Mouse (Mus musculus) heart, adult 9 months (tissue): Measurements from ENCODE around the gene Tas2r137.

Experiments used
- DNase-seq, 2 experiments: peaks; one replicate each; pipeline ENCODE4 v3.0.0; 2022; ENCODE audit warnings: low spot score in 2 of 2

Gene Tas2r137

GRCm38 (mm10) chr6:40490933-40491332 is at the start of gene Tas2r137:
Gene Tas2r137, plus strand, starts transcription at chr6:40491233.
- DNase-seq, result no peak

DNA sequence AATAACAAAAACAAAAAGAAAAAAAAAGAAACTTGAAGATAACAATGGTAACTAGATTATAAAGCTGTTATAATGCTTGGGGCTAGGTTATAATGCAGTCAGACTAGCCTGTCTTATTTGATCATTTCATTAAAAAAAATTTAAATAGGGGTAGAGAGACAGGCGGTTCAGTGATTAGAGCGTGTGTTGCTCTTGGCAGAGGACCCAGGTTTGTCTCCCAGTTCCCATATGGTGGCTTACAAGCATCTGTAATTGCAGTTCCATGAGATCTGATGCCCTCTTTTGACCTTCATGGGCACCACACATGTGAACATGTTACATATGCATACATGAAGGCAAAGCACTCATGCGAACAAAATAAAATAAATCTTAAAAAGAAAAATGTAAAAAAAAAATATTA is 49.8 kb upstream of the Tas2r137 start:
- DNase-seq, result no peak

DNA sequence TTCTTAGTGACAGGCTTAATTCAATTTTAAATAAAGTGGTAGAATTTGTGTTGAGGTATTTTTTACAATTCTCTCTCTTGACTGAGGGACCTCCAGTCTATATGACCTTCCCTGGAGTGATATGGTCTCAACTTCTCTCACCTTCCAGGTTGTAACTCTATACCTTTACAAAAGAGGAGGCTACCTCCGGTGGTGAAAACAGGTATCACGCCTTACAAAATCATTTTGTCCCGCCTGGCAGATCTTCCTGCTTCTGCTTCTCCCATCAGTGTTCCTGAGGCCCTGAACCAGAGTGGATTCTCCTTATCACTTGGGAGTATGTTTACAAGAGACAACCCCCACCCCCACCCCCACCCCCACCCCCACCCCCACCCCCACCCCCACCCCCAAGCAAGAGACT is 49.3 kb upstream of the Tas2r137 start:
- no peak for DNase-seq

DNA sequence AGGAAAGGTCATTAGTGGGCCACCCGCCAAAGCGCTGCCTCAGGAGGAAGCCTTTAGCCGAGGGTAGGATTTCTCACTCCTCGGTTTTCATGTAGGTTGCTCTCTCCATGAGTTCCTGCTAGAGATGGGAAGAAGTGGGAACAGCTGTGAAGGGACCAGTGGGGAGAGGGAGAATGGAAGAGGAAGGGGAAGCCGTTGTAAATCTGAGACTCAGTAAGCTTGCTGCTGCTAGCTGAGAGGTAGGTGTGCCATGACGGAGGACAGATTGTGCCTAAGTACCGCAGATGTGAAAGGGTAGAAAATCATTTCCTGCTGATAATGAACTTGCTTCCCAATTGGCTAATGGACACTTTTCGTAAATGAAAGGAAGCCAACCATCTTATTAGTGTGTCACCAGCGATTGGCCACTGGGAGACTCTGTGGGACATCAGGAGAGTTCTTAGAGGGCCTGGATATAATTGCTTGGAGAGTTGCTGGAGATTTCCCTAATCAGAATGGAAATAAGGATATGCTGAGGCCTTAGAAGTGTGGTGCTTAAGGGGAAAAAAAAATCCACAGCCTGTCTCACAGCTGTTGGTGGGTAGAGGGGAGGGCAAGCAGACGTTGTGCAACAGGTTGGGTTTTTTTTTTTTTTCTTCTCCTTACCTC is 47.6 kb upstream of the Tas2r137 start:
- no peak for DNase-seq

DNA sequence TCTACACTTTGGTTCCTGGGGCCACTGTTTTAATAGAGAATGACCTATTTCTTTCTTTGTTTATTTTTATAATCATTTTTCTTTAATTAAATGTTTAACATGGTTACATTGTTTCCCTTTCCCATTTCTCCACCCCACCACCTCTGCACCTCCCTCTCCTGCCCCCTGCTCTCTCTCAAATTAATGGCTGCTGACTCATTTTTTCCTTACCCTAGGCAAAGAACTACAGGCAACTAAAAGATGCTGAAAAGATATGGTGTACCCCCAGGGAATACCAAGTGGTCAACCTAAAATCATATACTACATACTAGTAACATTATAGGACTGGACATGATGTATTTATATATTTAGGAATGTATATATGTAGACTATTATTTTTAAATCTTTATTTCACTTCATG is 42.4 kb upstream of the Tas2r137 start:
- DNase-seq, result no peak

GRCm38 (mm10) chr6:40454436-40455041 is 36.5 kb upstream of the Tas2r137 start:
- no peak for DNase-seq

DNA sequence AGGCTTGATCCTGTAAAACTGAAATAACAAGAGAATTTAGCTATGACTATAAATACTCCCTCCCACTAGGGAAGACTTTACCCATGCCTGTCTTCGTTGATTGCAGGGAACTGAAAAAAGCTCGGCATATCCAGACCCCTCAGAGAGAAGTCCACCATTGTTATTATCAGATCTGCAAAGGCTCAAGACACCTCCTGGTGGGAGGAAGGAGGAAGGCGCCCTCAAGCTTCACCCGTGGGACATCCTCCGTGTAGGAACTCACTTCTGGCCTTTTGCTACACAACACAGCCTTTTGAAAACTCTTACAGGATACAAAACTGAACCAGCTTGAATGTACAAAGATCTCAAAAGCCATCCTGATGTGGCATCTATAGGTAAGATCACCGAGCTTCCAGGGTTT is 25.3 kb upstream of the Tas2r137 start:
- no peak for DNase-seq

DNA sequence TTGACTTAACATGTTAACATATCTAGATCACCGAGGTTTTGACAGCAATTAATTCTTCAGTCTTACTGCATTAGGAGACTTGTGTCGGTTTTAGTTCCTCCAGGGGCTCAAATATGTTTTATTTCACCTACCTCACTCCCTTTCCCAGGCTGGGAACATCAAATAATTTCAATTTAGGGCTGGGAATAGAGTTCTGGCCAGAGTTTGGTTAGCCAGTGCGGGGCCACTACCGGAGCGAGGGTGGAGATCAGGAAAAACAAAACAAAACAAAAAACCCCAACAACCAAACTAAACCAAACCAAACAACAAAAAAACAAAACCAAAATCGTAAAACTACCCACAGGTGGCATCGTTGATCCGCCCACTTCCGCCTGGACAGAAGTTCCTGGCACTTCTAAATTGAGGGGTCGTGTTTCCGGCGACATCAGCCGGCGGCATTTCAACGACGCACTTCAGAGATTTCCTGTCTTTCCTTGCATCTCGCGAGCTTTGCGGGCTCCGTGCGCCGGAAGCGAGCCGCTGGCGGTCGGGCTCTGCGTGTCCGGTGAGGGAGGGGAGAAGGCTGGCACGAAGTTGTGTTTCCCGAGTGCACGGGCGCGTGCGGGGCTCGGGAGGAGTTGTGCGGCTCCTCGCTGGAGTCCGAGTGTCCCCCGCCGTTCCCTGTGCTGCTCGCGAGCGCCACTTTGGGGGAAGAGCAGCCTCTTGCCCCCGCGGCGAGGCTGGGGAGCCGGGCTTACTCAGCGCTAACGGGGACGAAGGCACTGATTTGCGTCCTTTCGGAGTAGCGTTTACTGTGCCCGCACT is 19.9 kb upstream of the Tas2r137 start, which contains the start of gene Ssbp1:
Ssbp1 (plus strand) TSS at position 437 of the 804 bp plus-strand sequence.
- DNase-seq, result peak; percentile 86 to 92

GRCm38 (mm10) chr6:40471720-40472010 is 19.4 kb upstream of the Tas2r137 start:
- DNase-seq, result no peak

DNA sequence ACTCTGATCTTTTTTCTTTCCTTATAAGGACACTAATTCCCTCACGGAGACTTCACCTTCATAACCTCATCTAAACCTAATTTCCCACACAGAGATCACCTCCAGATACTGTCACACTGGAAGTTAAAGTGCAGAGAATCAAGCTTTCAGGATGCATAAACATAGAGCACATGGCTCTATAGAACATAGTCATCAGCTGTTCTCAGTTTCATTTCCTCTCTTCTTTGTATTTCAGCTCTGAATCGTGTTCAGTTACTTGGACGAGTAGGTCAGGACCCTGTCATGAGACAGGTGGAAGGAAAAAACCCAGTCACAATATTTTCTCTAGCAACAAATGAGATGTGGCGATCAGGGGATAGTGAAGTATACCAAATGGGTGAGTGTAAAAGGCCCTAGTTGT is 14.9 kb upstream of the Tas2r137 start:
- no peak for DNase-seq

- no peak for DNase-seq
Observed at GRCm38 (mm10) chr6:40479705-40480104, 11.3 kb upstream of the Tas2r137 start.

GRCm38 (mm10) chr6:40482318-40482717 is 8.7 kb upstream of the Tas2r137 start:
- no peak for DNase-seq

DNA sequence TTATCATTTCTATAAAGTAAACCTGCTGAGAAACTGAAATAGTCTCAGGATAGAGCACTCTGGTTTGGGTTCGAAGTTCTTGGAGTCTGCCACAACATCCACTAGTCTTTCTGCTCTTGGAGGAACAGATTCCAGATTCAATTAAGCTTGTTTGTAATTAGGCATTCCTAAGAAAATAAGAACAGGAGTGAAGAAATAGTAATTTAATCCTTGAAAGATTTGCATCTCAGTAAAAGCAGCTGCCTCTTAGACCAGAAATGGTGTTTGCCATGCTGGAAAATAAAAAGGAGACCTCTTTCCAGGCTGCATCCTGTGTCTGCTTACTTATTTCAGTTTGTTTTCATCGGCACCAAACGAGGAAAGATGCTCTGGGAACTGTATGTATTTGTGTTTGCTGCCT is 2.2 kb downstream of the Tas2r137 start, which contains the start of gene Tas2r108:
Tas2r108 (plus strand) TSS at position 301 of the 400 bp plus-strand sequence.
- DNase-seq, result no peak

DNA sequence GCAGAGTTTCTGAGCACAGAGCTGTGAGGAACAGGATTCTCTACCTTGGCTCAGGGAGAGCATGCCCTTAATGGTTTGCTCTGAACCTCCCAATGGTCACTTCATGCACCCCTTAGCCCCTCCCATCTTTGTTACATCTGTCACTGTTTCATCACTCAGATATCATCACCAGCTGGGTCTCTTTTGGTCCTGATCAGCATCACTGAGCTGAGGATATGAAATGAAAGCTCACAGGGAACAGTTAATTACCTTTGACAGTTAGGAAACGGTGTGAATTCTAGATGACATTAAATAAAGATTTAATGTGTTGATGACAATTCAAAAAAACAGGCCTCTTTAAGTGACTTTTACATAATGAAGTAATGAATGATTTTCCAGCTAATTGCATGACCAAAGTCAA is 28.4 kb downstream of the Tas2r137 start, which contains the start of gene Prss37:
Prss37 (minus strand) TSS at position 101 of the 400 bp plus-strand sequence.
- DNase-seq, result no peak
